Mouse (Mus musculus) limb, embryonic 14.5 days (tissue): Measurements from ENCODE around the gene Cd7. TPM values are rescaled to one million over a fixed set of nuclear protein-coding genes. Genes with fewer than 3 reads are reported as not detected.
A peak's percentile ranks its signal among the peaks of the same experiment; 100 is the strongest.

Source experiments
- ATAC-seq: fragments of 200-750 bp; cut with Nextera tagmentation; 2 replicates; pipeline ENCODE4 v1.8.0; 2017; ENCODE audit warnings: low read depth, moderate number of reproducible peaks, moderate TSS enrichment; ENCODE audit not compliant: low FRiP score
- DNase-seq: peaks from one replicate; pipeline ENCODE4 v3.0.0-alpha.2; 2015; ENCODE audit warnings: low spot score
- H3K27ac ChIP-seq: fragments of 300-500 bp; sonication (generic); replicated peaks from 2 replicates; pipeline ENCODE4 v1.5.1; 2014; ENCODE audit warnings: low read depth, mild to moderate bottlenecking, low read length, moderate library complexity, mixed read lengths
- H3K27me3 ChIP-seq: fragments of 300-500 bp; sonication (generic); 2 replicates; pipeline ENCODE4 v1.6.1; 2014; ENCODE audit warnings: low read length, mixed read lengths; ENCODE audit not compliant: control insufficient read depth, insufficient read depth
- H3K36me3 ChIP-seq: fragments of 300-500 bp; sonication (generic); 2 replicates; pipeline ENCODE4 v1.6.1; 2014; ENCODE audit warnings: mild to moderate bottlenecking, low read length, moderate library complexity, mixed read lengths; ENCODE audit not compliant: control insufficient read depth, insufficient read depth
- H3K4me1 ChIP-seq: fragments of 300-500 bp; sonication (generic); 2 replicates; pipeline ENCODE4 v1.6.1; 2014; ENCODE audit warnings: antibody characterized with exemption, low read length, mixed read lengths; ENCODE audit not compliant: control insufficient read depth, insufficient read depth
- H3K4me2 ChIP-seq: fragments of 300-500 bp; sonication (generic); replicated peaks from 2 replicates; pipeline ENCODE4 v1.6.1; 2014; ENCODE audit warnings: low read depth, mild to moderate bottlenecking, low read length, moderate library complexity; ENCODE audit not compliant: severe bottlenecking
- H3K4me3 ChIP-seq: fragments of 300-500 bp; sonication (generic); replicated peaks from 2 replicates; pipeline ENCODE4 v1.5.1; 2014; ENCODE audit warnings: low read length
- H3K9ac ChIP-seq: fragments of 300-500 bp; sonication (generic); 2 replicates; pipeline ENCODE4 v1.6.1; 2014; ENCODE audit warnings: mild to moderate bottlenecking, low read depth, low read length, moderate library complexity; ENCODE audit not compliant: severe bottlenecking
- H3K9me3 ChIP-seq: fragments of 300-500 bp; sonication (generic); 2 replicates; pipeline ENCODE4 v1.6.1; 2016; ENCODE audit warnings: low read length; ENCODE audit not compliant: control insufficient read depth
- POLR2A ChIP-seq: fragments of 200-500 bp; IDR thresholded peaks from 2 replicates; pipeline ENCODE4 v1.8.0; 2012; ENCODE audit warnings: inconsistent platforms, mild to moderate bottlenecking, moderate library complexity, borderline replicate concordance; ENCODE audit not compliant: insufficient read depth, insufficient read length; ENCODE audit errors: extremely low read depth
- WGBS: fragments of 180-500 bp; shearing (Covaris S2); extraction: QIAGEN DNeasy Blood & Tissue Kit; methylation state at CpG from one replicate; pipeline ENCODE4 v1.1.7; 2014; 5-methylcytosine and 5-hydroxymethylcytosine counted together
- polyA plus RNA-seq, 2 experiments: library from polyadenylated mRNA; depleted of rRNA in 1 of 2; stranded (reverse) in 1 of 2; unstranded in 1 of 2; fragments of >200 nt; fragmentation: Nextera tagmentation in 1 of 2; extraction: Ambion mirVana in 1 of 2; gene quantifications; 2 replicates each; pipeline versions ENCODE4 v1.2.1 to v1.2.3; 2012 to 2014

Cd7 gene
- polyA plus RNA-seq, 2 experiments: 0.19 to 0.36 TPM

- Histone ChIP-seq H3K4me1 (no peaks in the 10 kb centered on the region), H3K9ac (no peak overlapping the region), H3K27me3 (no peaks in the 10 kb centered on the region), H3K27ac (no peak overlapping the region), H3K9me3 (no peaks in the 10 kb centered on the region), H3K4me2 (no peak overlapping the region), H3K36me3 (no peaks in the 10 kb centered on the region), H3K4me3 (no peak overlapping the region)
- WGBS: 70% methylated on average over 4 of the region's 4 CpGs
- TF ChIP-seq POLR2A: no peak
- DNase-seq (no peak), ATAC-seq (no peak)
Observed at GRCm38 (mm10) chr11:121041636-121042035, 2.4 kb upstream of the Cd7 start.

GRCm38 (mm10) chr11:121041212-121041611, 2.0 kb upstream of the Cd7 start:
- Histone ChIP-seq H3K4me3 (no peak overlapping the region), H3K27me3 (no peaks in the 10 kb centered on the region), H3K36me3 (no peaks in the 10 kb centered on the region), H3K9ac (no peak overlapping the region), H3K4me1 (no peaks in the 10 kb centered on the region), H3K27ac (no peak overlapping the region), H3K4me2 (no peak overlapping the region), H3K9me3 (no peaks in the 10 kb centered on the region)
- WGBS: 11% methylated on average over 4 of the region's 4 CpGs
- ATAC-seq (no peak; the same call in 1 of the 2 replicates), DNase-seq (peak; percentile 80)
- no peak for TF ChIP-seq POLR2A

GRCm38 (mm10) chr11:121038366-121039240, 615 bp downstream of the Cd7 start:
- Histone ChIP-seq H3K4me2 (no peak overlapping the region), H3K4me1 (no peaks in the 10 kb centered on the region), H3K9me3 (no peaks in the 10 kb centered on the region), H3K4me3 (no peak overlapping the region), H3K27me3 (no peaks in the 10 kb centered on the region), H3K27ac (no peak overlapping the region), H3K36me3 (no peaks in the 10 kb centered on the region), H3K9ac (no peak overlapping the region)
- no peak for TF ChIP-seq POLR2A
- DNase-seq (no peak), ATAC-seq (no peak)
- 85% methylated on average over 11 of the region's 11 CpGs for WGBS

- H3K9me3 ChIP-seq: no peaks in the 10 kb centered on the region
- H3K27me3 ChIP-seq: no peaks in the 10 kb centered on the region
- H3K27ac ChIP-seq: no peak overlapping the region
- WGBS: 76% methylated on average over 5 of the region's 5 CpGs
- H3K4me1 ChIP-seq: no peaks in the 10 kb centered on the region
- no peak overlapping the region for H3K9ac ChIP-seq
- no peak overlapping the region for H3K4me2 ChIP-seq
- H3K4me3 ChIP-seq: no peak overlapping the region
- H3K36me3 ChIP-seq: no peaks in the 10 kb centered on the region
- ATAC-seq (no peak), DNase-seq (no peak)
- no peak for TF ChIP-seq POLR2A
Observed at GRCm38 (mm10) chr11:121033118-121033517, 6.1 kb downstream of the Cd7 start.

GRCm38 (mm10) chr11:121027259-121027658, 12.0 kb downstream of the Cd7 start:
- Histone ChIP-seq H3K4me1 (no peaks in the 10 kb centered on the region), H3K4me2 (no peak overlapping the region), H3K36me3 (no peaks in the 10 kb centered on the region), H3K27me3 (no peaks in the 10 kb centered on the region), H3K9ac (no peak overlapping the region), H3K4me3 (no peak overlapping the region), H3K27ac (no peak overlapping the region), H3K9me3 (no peaks in the 10 kb centered on the region)
- WGBS: 88% methylated on average over 7 of the region's 7 CpGs
- ATAC-seq (no peak), DNase-seq (no peak)
- TF ChIP-seq POLR2A: no peak
